Mouse (Mus musculus): ENCODE measurements around the gene Sult2a8.
"Not testable (repeated sequence)": the region's sequence is repeated elsewhere in the genome, so short reads cannot be mapped to it uniquely, and the experiment has no call there.

The Sult2a8 gene

GRCm38 (mm10) chr7:14446534-14446933 is at the start of gene Sult2a8:
Gene Sult2a8 (minus strand): TSS chr7:14446769.
- DNase-seq: no peak

- DNase-seq: no peak
These were observed 47.6 kb upstream of the Sult2a8 start, which contains the start of gene Sult2a7 for GRCm38 (mm10) chr7:14494130-14494529. Gene Sult2a7 (minus strand): TSS chr7:14494230.

DNA sequence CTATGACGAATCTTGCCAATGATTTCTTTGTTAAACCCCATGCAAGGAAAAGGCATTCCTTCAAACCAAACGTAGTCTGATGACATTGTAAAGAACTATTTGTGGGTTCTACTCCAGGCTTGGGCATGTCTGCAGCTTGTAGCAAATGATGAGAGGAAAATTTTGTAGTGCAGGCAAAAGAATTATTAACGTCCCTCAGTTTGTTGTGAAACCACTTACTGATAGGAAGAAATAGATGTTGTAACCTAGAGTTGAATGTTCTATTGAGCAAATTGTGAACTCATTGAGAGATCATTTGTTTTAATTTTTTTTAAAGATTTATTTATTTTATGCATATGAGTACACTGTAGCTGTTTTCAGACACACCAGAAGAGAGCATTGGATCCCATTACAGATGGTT is 46.3 kb upstream of the Sult2a8 start:
- no peak for DNase-seq

DNA sequence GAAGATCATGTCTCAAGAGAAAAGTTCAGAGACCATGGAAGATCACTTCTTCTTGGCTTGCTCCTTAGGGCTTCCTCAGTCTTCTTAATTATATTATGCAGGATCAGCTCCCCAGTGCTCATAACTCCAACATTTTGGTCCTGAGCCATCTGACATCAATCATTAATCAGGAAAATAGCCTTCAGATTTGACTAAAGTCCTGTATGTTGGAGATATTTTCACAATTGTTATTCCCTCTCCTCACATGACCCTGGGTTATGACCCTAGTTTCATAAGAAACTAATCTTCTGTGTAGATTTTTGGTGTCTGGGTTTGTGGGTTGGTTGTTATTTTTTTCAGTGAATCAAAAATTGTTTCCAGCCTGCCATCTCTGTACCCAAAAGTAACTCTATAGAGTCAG is 7.0 kb downstream of the Sult2a8 start:
- no peak for DNase-seq

DNA sequence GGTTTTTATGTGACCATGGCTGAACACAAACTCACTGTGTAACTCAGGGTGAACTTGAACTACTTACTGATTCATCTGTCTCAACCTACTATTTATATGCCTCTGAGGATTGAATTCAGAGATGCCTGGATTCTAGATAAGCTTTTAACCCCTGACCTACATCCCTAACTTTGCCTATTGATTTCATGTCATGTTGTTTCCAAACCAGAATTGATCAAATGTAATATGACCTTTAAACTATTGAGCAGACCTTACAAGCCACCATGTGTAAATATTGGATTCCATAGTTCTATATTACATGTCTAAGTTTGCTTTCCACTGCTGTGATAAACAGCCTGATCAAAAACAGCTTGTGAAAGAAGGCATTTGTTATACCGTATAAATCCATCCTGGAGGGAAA is 8.1 kb downstream of the Sult2a8 start:
- DNase-seq: no peak

- no peak for DNase-seq
These were observed 8.5 kb downstream of the Sult2a8 start for GRCm38 (mm10) chr7:14438029-14438428.

DNA sequence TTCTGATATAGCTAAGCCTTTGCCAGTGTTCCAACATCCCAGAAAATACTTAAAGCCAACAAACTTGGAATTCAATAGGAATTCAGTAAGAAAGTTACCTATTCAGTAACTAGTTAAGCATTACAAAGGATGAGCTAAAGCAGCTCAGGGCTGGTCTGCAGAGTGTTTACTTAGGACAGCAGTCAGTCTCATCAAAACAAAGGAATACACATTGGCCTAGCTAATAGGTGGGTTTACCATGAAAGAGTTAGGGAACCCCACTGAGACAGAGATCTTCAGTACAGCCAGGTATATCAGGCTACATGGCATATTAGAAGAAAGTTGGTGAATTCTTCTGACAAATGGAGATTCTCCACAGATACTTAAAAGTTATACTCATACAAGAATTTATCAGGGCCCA is 47.2 kb downstream of the Sult2a8 start:
- DNase-seq: not testable (repeated sequence)

- DNase-seq: no peak
These were observed 50.1 kb downstream of the Sult2a8 start for GRCm38 (mm10) chr7:14396462-14396861.

All from cerebellum, adult 9-11 months (tissue).